Mouse (Mus musculus): ENCODE results near the gene Arhgdib. TPM values are rescaled to one million over a fixed set of nuclear protein-coding genes. Genes with fewer than 3 reads are reported as not detected.

Gene Arhgdib
- polyA plus RNA-seq, 1 experiment from 2014 or later = 22.9 TPM

DNA sequence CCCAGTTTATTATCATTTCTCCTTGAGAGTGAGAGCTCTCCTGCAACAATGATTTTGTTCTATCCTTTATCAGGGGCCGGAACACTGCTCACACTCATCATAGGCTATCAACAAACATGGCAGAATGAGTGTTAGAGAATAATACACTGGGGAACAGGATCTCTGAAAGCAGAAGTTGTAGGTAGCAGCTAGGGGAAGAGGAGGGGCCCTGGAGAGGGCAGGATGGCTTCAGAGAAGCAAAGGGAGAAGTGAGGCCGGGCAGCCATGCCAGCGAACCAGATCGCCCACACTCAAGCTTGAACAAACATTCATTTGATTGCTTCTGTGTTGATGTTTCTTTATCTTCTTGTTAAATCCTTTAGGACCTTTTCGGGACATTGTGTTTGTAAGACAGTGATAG is 4.5 kb upstream of the Arhgdib start:
- no peaks in the 10 kb centered on the region for H3K27me3 ChIP-seq
- H3K4me1 ChIP-seq = peaks cover 12% of the 10 kb centered on the region; the same call in 1 of the 2 replicates
- no peak overlapping the region for H3K9ac ChIP-seq
- H3K4me2 ChIP-seq = no peak overlapping the region
- H3K4me3 ChIP-seq (replicated peaks) = no peak overlapping the region
- no peaks in the 10 kb centered on the region for H3K9me3 ChIP-seq
- H3K27ac ChIP-seq = no peak overlapping the region
- ATAC-seq (ENCODE audit: low FRiP score) = no peak
- no peaks in the 10 kb centered on the region for H3K36me3 ChIP-seq (replicated peaks)
- WGBS = 87% methylated on average over 5 of the region's 5 CpGs

DNA sequence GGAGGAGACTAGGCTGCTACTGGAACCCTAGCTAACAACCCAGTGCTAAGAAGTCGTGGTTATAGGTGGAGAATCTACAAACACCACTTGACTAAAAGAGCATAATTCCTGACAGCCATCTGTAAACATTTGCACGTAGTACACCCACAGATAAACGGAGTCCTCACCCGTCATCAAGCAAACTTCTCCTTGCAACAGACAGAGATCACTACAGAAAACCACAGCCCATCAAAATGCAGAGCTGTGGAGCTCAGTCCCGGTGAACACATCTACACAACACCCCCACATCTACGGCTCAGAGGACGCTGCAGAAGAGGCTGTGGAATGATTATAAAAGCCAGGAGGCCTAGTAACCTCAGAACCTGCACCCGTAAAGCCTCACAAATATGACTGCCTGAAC is 2.8 kb upstream of the Arhgdib start:
- no peaks in the 10 kb centered on the region for H3K9me3 ChIP-seq
- WGBS = 92% methylated on average over 8 of the region's 8 CpGs
- no peaks in the 10 kb centered on the region for H3K36me3 ChIP-seq (replicated peaks)
- no peak overlapping the region for H3K9ac ChIP-seq
- H3K27ac ChIP-seq = no peak overlapping the region
- no peak overlapping the region for H3K4me2 ChIP-seq
- H3K27me3 ChIP-seq = no peaks in the 10 kb centered on the region
- H3K4me1 ChIP-seq = peaks cover 12% of the 10 kb centered on the region; the same call in 1 of the 2 replicates
- no peak overlapping the region for H3K4me3 ChIP-seq (replicated peaks)
- ATAC-seq (ENCODE audit: low FRiP score) = no peak

DNA sequence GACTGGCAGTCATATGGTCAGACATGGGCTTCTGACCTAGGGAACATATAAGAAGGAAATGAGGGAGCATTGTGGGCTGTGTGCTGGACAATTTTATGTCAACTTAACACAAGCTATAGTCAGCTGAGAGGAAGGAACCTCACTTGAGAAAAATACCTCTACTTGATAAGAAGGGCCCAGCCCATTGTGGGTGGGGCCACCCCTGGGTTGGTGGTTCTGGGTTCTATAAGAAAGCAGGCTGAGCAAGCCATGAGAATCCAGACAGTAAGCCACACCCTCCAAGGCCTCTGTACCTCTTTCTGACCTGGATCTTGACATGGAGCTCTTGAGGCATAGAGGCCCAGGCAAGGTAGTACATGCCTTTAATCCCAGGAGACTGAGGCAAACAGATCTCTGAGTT is 1.7 kb upstream of the Arhgdib start:
- no peak for ATAC-seq (ENCODE audit: low FRiP score)
- Histone ChIP-seq H3K27ac (no peak overlapping the region), H3K4me3 (replicated peaks) (no peak overlapping the region), H3K36me3 (replicated peaks) (no peaks in the 10 kb centered on the region), H3K27me3 (no peaks in the 10 kb centered on the region), H3K9me3 (no peaks in the 10 kb centered on the region), H3K9ac (no peak overlapping the region), H3K4me1 (peaks cover 12% of the 10 kb centered on the region; the same call in 1 of the 2 replicates), H3K4me2 (no peak overlapping the region)

DNA sequence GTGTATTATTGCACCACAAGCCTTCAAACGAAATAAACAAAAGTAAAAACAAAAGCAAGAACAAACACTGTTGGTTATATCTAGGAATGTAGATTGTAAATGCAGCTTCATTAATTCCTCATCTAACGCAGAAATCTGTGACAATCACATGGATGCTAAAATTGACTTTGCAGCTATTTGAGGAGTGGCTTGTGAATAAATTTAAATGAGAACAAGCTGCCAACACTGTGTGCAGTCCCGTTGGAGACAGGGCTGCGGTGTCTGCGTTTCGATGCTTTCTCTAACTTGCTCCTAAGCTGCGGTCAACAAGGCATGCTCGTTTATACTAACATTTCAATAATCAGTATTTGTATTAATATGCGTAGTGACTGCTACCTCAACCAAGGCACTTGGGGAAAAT is 581 bp upstream of the Arhgdib start:
- Histone ChIP-seq H3K4me3 (replicated peaks) (no peak overlapping the region), H3K9ac (no peak overlapping the region), H3K9me3 (no peaks in the 10 kb centered on the region), H3K4me1 (peaks cover 6% of the 10 kb centered on the region; the same call in 1 of the 2 replicates), H3K27ac (no peak overlapping the region), H3K4me2 (no peak overlapping the region), H3K27me3 (no peaks in the 10 kb centered on the region), H3K36me3 (replicated peaks) (no peaks in the 10 kb centered on the region)
- no peak for ATAC-seq (ENCODE audit: low FRiP score)
- WGBS = 81% methylated on average over 9 of the region's 9 CpGs

DNA sequence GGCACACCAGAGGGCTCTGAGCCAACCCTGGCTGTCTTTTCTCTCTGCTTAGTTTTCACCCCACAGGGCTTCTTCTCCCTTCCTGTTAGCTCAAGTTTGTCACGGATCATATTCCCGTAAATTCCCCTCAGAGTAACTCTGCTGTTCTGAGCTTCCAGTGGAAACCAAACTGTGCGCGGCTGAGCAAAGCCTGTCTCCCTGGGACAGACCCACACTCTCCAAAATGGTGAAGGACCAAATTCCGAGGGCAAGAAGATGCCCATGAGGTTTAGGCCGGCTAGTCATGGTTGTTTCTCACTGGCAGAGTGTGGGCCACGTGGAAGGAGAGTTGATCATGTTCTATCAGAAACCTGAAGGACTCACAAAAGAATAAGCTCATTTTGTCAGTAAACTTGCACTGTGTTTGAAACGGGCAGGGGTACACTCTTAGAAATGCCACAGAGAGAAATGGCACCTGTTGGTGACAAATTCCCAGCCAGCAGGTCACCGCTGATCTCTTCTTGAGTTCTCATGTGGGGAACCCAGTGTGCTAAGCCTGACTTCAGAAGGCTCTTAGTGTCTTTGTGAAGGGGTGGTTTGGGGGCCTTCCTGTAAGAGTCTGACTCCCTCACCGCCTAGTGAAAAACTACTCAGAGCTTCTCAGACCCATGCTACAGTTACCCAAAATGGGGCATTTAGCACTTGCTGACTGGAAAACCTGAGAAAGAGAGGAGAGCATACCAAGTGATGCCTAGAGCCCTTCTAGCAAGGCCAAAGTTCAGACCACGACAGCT is 1.3 kb downstream of the Arhgdib start:
- Histone ChIP-seq H3K9me3 (no peaks in the 10 kb centered on the region), H3K27me3 (no peaks in the 10 kb centered on the region), H3K27ac (no peak overlapping the region), H3K4me3 (replicated peaks) (no peak overlapping the region), H3K4me2 (no peak overlapping the region), H3K4me1 (no peaks in the 10 kb centered on the region), H3K36me3 (replicated peaks) (no peaks in the 10 kb centered on the region), H3K9ac (no peak overlapping the region)
- ATAC-seq (ENCODE audit: low FRiP score) = no peak
- WGBS = 85% methylated on average over 11 of the region's 11 CpGs

DNA sequence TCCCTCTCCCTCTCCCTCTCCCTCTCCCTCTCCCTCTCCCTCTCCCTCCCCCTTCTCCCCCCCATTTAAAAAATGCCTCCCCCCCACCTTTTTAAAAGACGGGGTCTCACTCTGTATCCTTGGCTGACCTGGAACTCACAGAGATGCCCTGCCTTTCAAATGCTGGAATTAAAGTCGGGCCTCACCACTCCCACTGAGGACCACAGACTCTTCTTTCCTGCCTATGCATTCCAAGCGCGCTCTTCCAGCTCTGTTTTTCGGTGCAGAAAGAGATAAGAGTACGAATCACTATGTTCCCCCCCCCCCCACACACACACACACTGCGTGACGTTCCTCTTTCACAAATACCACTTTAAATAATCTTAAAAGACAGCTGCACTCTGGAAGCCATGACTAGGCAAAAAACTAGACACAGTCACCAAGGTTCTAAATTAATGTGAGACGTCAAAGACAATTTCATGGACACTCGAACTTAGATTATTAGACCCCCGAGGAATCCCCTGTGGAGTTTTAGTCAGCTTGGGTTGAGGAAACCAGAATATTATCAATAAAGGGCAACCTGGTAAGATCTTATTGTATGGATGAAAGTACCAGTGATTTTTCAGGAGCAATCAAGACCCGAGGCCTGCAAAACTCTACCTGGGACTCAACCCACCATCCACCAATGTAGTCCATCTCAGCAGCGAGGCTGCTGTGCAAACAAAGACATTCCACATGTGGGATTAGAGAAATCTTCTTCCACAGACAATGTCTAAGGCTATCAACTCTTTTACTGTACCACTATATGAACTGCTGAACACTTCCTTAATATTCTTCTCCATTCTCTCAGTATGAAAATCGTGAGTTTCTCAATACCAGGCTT is 2.1 kb downstream of the Arhgdib start:
- WGBS = 85% methylated on average over 13 of the region's 14 CpGs
- ATAC-seq (ENCODE audit: low FRiP score) = no peak
- Histone ChIP-seq H3K27me3 (no peaks in the 10 kb centered on the region), H3K4me3 (replicated peaks) (no peak overlapping the region), H3K4me1 (no peaks in the 10 kb centered on the region), H3K4me2 (no peak overlapping the region), H3K27ac (no peak overlapping the region), H3K9ac (no peak overlapping the region), H3K36me3 (replicated peaks) (no peaks in the 10 kb centered on the region), H3K9me3 (no peaks in the 10 kb centered on the region)

DNA sequence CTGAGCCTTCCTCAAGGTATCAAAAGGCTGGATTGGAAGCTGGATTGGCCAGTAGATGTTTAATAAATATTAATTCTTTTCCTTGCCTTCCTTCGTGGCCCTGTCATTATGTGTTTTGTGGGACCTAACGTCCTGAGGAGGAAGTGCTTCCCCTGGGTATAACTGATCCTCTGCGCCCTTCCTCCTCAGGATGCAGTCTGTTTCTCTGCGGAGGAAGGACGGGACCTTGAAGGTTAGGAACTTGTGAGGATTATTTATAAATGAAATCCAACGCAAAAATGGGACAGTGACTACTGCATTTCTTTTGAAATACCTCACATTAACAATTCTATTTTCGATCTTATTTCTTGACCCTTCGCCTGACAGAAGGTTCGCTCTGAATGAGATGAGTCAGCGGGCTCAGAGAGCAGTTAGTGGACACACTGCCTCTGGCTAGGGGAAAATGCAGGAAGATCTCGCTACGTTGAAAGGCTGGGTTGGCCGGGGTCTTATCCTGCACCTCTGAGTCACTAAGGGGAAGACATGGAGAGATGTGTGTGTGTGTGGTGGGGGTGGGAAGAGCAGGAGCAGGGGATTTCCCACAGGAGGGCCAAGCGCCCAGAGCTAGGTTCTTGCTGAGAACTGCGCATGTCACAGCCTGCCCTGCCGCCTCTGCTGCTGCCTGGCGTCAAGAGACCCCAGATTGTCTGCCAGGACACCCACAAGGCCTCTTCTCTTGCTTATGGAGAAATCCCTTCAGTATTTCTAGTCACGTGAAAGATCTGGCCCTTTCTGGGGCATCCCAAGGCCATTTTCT is 3.2 kb downstream of the Arhgdib start:
- Histone ChIP-seq H3K4me2 (no peak overlapping the region), H3K9me3 (no peaks in the 10 kb centered on the region), H3K4me3 (replicated peaks) (no peak overlapping the region), H3K36me3 (replicated peaks) (no peaks in the 10 kb centered on the region), H3K27ac (no peak overlapping the region), H3K9ac (no peak overlapping the region), H3K4me1 (no peaks in the 10 kb centered on the region), H3K27me3 (no peaks in the 10 kb centered on the region)
- no peak for ATAC-seq (ENCODE audit: low FRiP score)
- 83% methylated on average over 18 of the region's 18 CpGs for WGBS

DNA sequence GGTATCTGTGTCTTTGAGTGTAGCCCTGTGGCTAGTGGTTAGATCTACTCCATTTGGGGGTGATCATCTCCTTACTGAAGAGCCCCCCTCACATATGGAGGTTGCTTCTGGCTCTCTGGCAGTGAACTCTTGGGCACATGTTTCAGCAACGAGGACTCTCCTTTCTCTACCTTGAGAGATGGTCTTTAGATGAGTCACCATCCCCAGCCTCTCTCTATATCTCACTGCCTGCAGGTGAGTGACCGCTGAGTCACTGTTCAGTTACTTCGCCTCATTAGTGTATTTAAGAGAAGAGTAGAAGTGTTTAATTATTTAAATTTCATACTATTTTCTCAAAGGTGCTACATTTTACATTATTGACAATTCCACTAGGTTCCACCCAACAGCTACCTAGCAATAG is 4.6 kb downstream of the Arhgdib start:
- ATAC-seq (ENCODE audit: low FRiP score) = no peak
- Histone ChIP-seq H3K27ac (no peak overlapping the region), H3K9ac (no peak overlapping the region), H3K27me3 (no peaks in the 10 kb centered on the region), H3K9me3 (no peaks in the 10 kb centered on the region), H3K4me2 (no peak overlapping the region), H3K4me3 (replicated peaks) (no peak overlapping the region), H3K4me1 (no peaks in the 10 kb centered on the region), H3K36me3 (replicated peaks) (no peaks in the 10 kb centered on the region)
- 88% methylated on average over 3 of the region's 3 CpGs for WGBS

DNA sequence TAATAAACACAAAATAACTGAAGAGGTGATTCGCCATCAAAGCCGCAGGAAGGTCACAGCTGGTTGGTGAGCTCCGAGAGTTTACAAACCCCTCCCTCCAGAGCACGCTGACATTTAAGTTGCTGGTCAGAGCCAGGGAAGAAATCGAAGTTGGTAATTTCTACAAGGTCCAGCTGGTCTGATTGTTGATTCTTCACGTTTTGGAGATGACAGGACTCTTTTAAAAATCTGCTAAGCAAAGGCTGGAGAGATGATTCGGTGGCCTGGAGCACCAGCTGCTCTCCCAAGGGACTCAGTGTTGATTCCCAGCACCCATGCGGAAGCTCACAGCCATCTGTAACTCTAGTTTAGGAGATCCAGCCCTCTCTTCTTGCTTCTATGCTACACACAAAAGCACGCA is 5.3 kb downstream of the Arhgdib start:
- H3K4me2 ChIP-seq = no peak overlapping the region
- no peaks in the 10 kb centered on the region for H3K36me3 ChIP-seq (replicated peaks)
- 88% methylated on average over 9 of the region's 9 CpGs for WGBS
- H3K27ac ChIP-seq = no peak overlapping the region
- no peaks in the 10 kb centered on the region for H3K27me3 ChIP-seq
- H3K4me3 ChIP-seq (replicated peaks) = no peak overlapping the region
- no peak overlapping the region for H3K9ac ChIP-seq
- H3K9me3 ChIP-seq = no peaks in the 10 kb centered on the region
- H3K4me1 ChIP-seq = no peaks in the 10 kb centered on the region
- ATAC-seq (ENCODE audit: low FRiP score) = no peak

DNA sequence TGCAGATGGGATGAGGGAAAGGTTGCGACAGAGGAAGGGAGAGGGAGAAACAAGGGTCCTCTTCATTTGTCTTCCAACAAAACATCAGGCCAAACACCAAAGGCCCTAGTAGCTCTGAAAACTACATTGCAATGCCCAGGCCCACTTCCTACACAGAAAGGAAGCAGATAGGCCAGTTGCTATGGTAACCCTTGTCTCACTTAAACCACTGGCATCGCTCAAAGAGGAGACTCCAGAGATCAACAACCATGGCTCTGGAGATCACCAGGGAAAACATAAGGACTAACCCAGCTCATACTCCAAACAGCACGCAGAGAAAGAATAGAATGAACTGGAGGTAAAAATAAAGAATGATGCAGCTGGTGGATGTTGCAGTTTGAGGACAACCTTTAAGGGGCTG is 6.5 kb downstream of the Arhgdib start:
- Histone ChIP-seq H3K4me3 (replicated peaks) (no peak overlapping the region), H3K4me2 (no peak overlapping the region), H3K4me1 (no peaks in the 10 kb centered on the region; the same call in 1 of the 2 replicates), H3K9ac (no peak overlapping the region), H3K36me3 (replicated peaks) (no peaks in the 10 kb centered on the region), H3K27ac (no peak overlapping the region), H3K9me3 (no peaks in the 10 kb centered on the region), H3K27me3 (no peaks in the 10 kb centered on the region)
- no peak for ATAC-seq (ENCODE audit: low FRiP score)
- WGBS = 73% methylated on average over 3 of the region's 3 CpGs

DNA sequence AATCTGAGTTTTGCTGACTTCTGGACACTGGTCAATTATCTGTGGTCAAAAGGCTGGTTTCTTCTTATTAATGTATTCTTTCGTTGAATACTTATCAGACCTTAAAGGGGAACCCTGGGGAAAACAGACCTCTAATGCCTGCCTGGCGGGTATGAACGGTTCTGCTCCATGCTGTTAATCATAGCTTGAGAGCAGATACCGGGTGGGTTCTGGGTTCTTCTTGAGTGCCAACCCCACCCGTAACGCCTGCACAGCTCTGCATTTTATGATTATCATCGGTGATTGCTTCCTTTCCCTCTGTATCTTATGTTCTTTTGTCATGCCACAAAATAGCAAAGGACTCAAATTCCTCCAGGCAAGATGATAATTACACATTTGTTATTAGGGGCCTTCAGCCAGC is 7.6 kb downstream of the Arhgdib start:
- 86% methylated on average over 7 of the region's 7 CpGs for WGBS
- Histone ChIP-seq H3K9ac (no peak overlapping the region), H3K36me3 (replicated peaks) (no peaks in the 10 kb centered on the region), H3K4me3 (replicated peaks) (no peak overlapping the region), H3K4me2 (no peak overlapping the region), H3K27ac (no peak overlapping the region), H3K27me3 (no peaks in the 10 kb centered on the region), H3K4me1 (no peaks in the 10 kb centered on the region; the same call in 1 of the 2 replicates), H3K9me3 (no peaks in the 10 kb centered on the region)
- no peak for ATAC-seq (ENCODE audit: low FRiP score)

DNA sequence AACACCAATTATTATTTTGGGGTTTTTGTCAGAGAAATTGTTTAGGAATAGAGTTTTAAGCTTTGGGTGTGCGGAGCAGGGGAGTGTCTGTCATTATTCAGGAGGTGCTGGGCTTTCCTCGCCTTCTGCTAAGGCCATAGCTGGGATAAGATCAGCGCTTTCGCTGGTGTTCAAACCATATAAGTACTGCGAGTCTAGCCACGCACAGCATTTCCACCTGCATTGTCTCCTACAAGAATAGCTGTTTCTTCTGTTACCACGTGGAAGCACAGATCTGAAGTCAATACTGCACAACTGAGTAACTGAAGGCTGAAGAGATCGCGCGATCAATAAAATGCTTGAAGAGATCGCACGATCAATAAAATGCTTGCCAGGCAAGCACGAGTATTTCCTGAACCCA is 10.5 kb downstream of the Arhgdib start:
- Histone ChIP-seq H3K36me3 (replicated peaks) (no peaks in the 10 kb centered on the region), H3K9ac (no peak overlapping the region), H3K4me2 (no peak overlapping the region), H3K4me3 (replicated peaks) (no peak overlapping the region), H3K4me1 (no peaks in the 10 kb centered on the region; the same call in 1 of the 2 replicates), H3K27ac (0 out of 2 replicates have a peak overlapping the region, but pooled peaks have one; percentile 38), H3K9me3 (no peaks in the 10 kb centered on the region), H3K27me3 (no peaks in the 10 kb centered on the region)
- no peak for ATAC-seq (ENCODE audit: low FRiP score)
- 87% methylated on average over 13 of the region's 13 CpGs for WGBS
